Mouse (Mus musculus) adrenal gland, postnatal 4 days (tissue): ENCODE data around the gene Mpp2. TPM values are rescaled to one million over a fixed set of nuclear protein-coding genes. Genes with fewer than 3 reads are reported as not detected.
A peak's percentile ranks its signal among the peaks of the same experiment; 100 is the strongest.

Experiments
- DNase-seq, 2 experiments: peaks; one replicate each; pipeline ENCODE4 v3.0.0; 2021 to 2022; ENCODE audit warnings: low spot score in 2 of 2, mixed read lengths in 2 of 2
- total RNA-seq, 2 experiments: library from RNA; stranded (reverse); gene quantifications; 2 replicates each; pipeline ENCODE4 v1.2.3; 2021

Mpp2 gene
- total RNA-seq, 2 experiments from 2014 or later, result 8.8 to 11.5 TPM

GRCm38 (mm10) chr11:102037789-102038188 lies 50.5 kb downstream of the Mpp2 start:
- DNase-seq, result no peak

GRCm38 (mm10) chr11:102036336-102036735 lies 52.0 kb downstream of the Mpp2 start:
- no peak for DNase-seq

- no peak for DNase-seq
Measured at GRCm38 (mm10) chr11:102035456-102035960, 52.8 kb downstream of the Mpp2 start.

- DNase-seq, result no peak
Measured at GRCm38 (mm10) chr11:102034887-102035286, 53.4 kb downstream of the Mpp2 start.

- no peak for DNase-seq
Measured at GRCm38 (mm10) chr11:102033055-102033591, 55.2 kb downstream of the Mpp2 start.

GRCm38 (mm10) chr11:102031149-102031548 lies 57.2 kb downstream of the Mpp2 start:
- no peak for DNase-seq

- DNase-seq, result no peak
Measured at GRCm38 (mm10) chr11:102029966-102030365, 58.3 kb downstream of the Mpp2 start.

GRCm38 (mm10) chr11:102029304-102029703 lies 59.0 kb downstream of the Mpp2 start:
- no peak for DNase-seq

- DNase-seq, result no peak
Measured at GRCm38 (mm10) chr11:102028087-102028816, 60.1 kb downstream of the Mpp2 start, which contains the start of gene Mpp3. Mpp3 (minus strand) TSS chr11:102028461.

- no peak for DNase-seq
Measured at GRCm38 (mm10) chr11:102027361-102028017, 60.8 kb downstream of the Mpp2 start.

- peak; percentile 38 to 51 for DNase-seq
Measured at GRCm38 (mm10) chr11:102026694-102027360, 61.5 kb downstream of the Mpp2 start.

- DNase-seq, result no peak
Measured at GRCm38 (mm10) chr11:102025991-102026660, 62.2 kb downstream of the Mpp2 start.

GRCm38 (mm10) chr11:102025354-102025753 lies 63.0 kb downstream of the Mpp2 start:
- DNase-seq, result no peak

GRCm38 (mm10) chr11:102024875-102025274 lies 63.4 kb downstream of the Mpp2 start:
- no peak for DNase-seq

- DNase-seq, result no peak
Measured at GRCm38 (mm10) chr11:102024084-102024758, 64.1 kb downstream of the Mpp2 start.

GRCm38 (mm10) chr11:102023406-102023805 lies 64.9 kb downstream of the Mpp2 start:
- no peak for DNase-seq

- DNase-seq, result no peak
Measured at GRCm38 (mm10) chr11:102021196-102021595, 67.1 kb downstream of the Mpp2 start.

GRCm38 (mm10) chr11:102019736-102020135 lies 68.6 kb downstream of the Mpp2 start:
- DNase-seq, result no peak

- DNase-seq, result no peak
Measured at GRCm38 (mm10) chr11:102016136-102016535, 72.2 kb downstream of the Mpp2 start.

GRCm38 (mm10) chr11:102015472-102015871 lies 72.8 kb downstream of the Mpp2 start:
- DNase-seq, result no peak
